Mouse (Mus musculus) ovary, postnatal 36 days (tissue): Measurements from ENCODE around the gene Irx5.

ENCODE experiments used
- DNase-seq: peaks from one replicate; pipeline ENCODE4 v3.0.0; 2022; ENCODE audit warnings: low spot score, mixed read lengths

Irx5 gene

GRCm38 (mm10) chr8:92357398-92357981 lies at the start of gene Irx5:
Gene Irx5, plus strand, starts transcription at chr8:92357625.
- DNase-seq = peak; percentile 81

- DNase-seq = no peak
Measured at GRCm38 (mm10) chr8:92312178-92312577, 45.2 kb upstream of the Irx5 start.

GRCm38 (mm10) chr8:92313707-92314106 lies 43.7 kb upstream of the Irx5 start:
- no peak for DNase-seq

- no peak for DNase-seq
Measured at GRCm38 (mm10) chr8:92323751-92324150, 33.7 kb upstream of the Irx5 start.

- no peak for DNase-seq
Measured at GRCm38 (mm10) chr8:92327176-92327575, 30.2 kb upstream of the Irx5 start.

GRCm38 (mm10) chr8:92329273-92329672 lies 28.2 kb upstream of the Irx5 start:
- DNase-seq = no peak

- DNase-seq = peak; percentile 31
Measured at GRCm38 (mm10) chr8:92331811-92332210, 25.6 kb upstream of the Irx5 start.

- no peak for DNase-seq
Measured at GRCm38 (mm10) chr8:92333406-92333805, 24.0 kb upstream of the Irx5 start.

GRCm38 (mm10) chr8:92335079-92335478 lies 22.3 kb upstream of the Irx5 start:
- no peak for DNase-seq

GRCm38 (mm10) chr8:92336041-92336440 lies 21.4 kb upstream of the Irx5 start:
- no peak for DNase-seq

- no peak for DNase-seq
Measured at GRCm38 (mm10) chr8:92343544-92343943, 13.9 kb upstream of the Irx5 start.

- no peak for DNase-seq
Measured at GRCm38 (mm10) chr8:92349898-92350486, 7.4 kb upstream of the Irx5 start.

- no peak for DNase-seq
Measured at GRCm38 (mm10) chr8:92353405-92353804, 4.0 kb upstream of the Irx5 start.

GRCm38 (mm10) chr8:92354536-92355482 lies 2.6 kb upstream of the Irx5 start:
- no peak for DNase-seq

GRCm38 (mm10) chr8:92355701-92356612 lies 1.5 kb upstream of the Irx5 start:
- peak; percentile 95 for DNase-seq

- peak; percentile 11 for DNase-seq
Measured at GRCm38 (mm10) chr8:92356613-92357375, 631 bp upstream of the Irx5 start.

GRCm38 (mm10) chr8:92358141-92358999 lies 945 bp downstream of the Irx5 start:
- DNase-seq = peak; percentile 38

GRCm38 (mm10) chr8:92359000-92359832 lies 1.8 kb downstream of the Irx5 start:
- DNase-seq = peak; percentile 24

- DNase-seq = no peak
Measured at GRCm38 (mm10) chr8:92359833-92360082, 2.3 kb downstream of the Irx5 start.
